Mouse (Mus musculus) MEL (cell line): ENCODE measurements around the gene Ube2g2.

Experiments
- CHD2 ChIP-seq: IDR thresholded peaks from 2 replicates; pipeline ENCODE4 v1.6.1; 2011; ENCODE audit warnings: low read length, improper control_type of control experiment
- CTCF ChIP-seq, 3 experiments: IDR thresholded peaks in 2 of 3; conservative IDR thresholded peaks in 1 of 3; 2 replicates each; pipeline ENCODE4 v1.5.1; 2011 to 2012; ENCODE audit warnings: low read length in 3 of 3, low read depth in 2 of 3, mild to moderate bottlenecking in 2 of 3, improper control_type of control experiment in 1 of 3, inconsistent platforms in 1 of 3, mixed read lengths in 1 of 3, moderate library complexity in 1 of 3; ENCODE audit not compliant: control insufficient read depth in 1 of 3, insufficient read depth in 1 of 3, poor library complexity in 1 of 3, severe bottlenecking in 1 of 3
- ELF1 ChIP-seq: IDR thresholded peaks from 2 replicates; pipeline ENCODE4 v1.6.1; 2014; ENCODE audit warnings: low read depth, mild to moderate bottlenecking, inconsistent platforms, low read length, improper control_type of control experiment, moderate library complexity
- EP300 ChIP-seq, 2 experiments: IDR thresholded peaks; 2 replicates each; pipeline ENCODE4 v1.6.1; 2011; ENCODE audit warnings: improper control_type of control experiment in 2 of 2, low read length in 2 of 2, low read depth in 1 of 2, mild to moderate bottlenecking in 1 of 2
- MEF2A ChIP-seq: IDR thresholded peaks from 2 replicates; pipeline ENCODE4 v1.6.1; 2014; ENCODE audit warnings: low read depth, mild to moderate bottlenecking, inconsistent platforms, low read length, improper control_type of control experiment; ENCODE audit not compliant: poor library complexity, insufficient replicate concordance, severe bottlenecking; ENCODE audit errors: extremely low read depth
- MYC ChIP-seq: IDR thresholded peaks from 2 replicates; pipeline ENCODE4 v1.6.1; 2011; ENCODE audit warnings: low read depth, mild to moderate bottlenecking, low read length, improper control_type of control experiment, moderate library complexity
- POLR2A ChIP-seq, 2 experiments: IDR thresholded peaks; 2 replicates each; pipeline ENCODE4 v1.6.1; 2011 to 2012; ENCODE audit warnings: low read length in 2 of 2, mild to moderate bottlenecking in 2 of 2, control low read depth in 1 of 2, improper control_type of control experiment in 1 of 2, low read depth in 1 of 2, moderate library complexity in 1 of 2; ENCODE audit not compliant: control insufficient read depth in 1 of 2, insufficient read depth in 1 of 2, poor library complexity in 1 of 2
- POLR2AphosphoS2 ChIP-seq: IDR thresholded peaks from 2 replicates; pipeline ENCODE4 v1.6.1; 2011; ENCODE audit warnings: low read length, improper control_type of control experiment
- RAD21 ChIP-seq: IDR thresholded peaks from 2 replicates; pipeline ENCODE4 v1.6.1; 2011; ENCODE audit warnings: mild to moderate bottlenecking, low read depth, low read length, improper control_type of control experiment
- TBP ChIP-seq: IDR thresholded peaks from 2 replicates; pipeline ENCODE4 v1.8.0; 2011; ENCODE audit warnings: low read depth, low read length, improper control_type of control experiment

DNA sequence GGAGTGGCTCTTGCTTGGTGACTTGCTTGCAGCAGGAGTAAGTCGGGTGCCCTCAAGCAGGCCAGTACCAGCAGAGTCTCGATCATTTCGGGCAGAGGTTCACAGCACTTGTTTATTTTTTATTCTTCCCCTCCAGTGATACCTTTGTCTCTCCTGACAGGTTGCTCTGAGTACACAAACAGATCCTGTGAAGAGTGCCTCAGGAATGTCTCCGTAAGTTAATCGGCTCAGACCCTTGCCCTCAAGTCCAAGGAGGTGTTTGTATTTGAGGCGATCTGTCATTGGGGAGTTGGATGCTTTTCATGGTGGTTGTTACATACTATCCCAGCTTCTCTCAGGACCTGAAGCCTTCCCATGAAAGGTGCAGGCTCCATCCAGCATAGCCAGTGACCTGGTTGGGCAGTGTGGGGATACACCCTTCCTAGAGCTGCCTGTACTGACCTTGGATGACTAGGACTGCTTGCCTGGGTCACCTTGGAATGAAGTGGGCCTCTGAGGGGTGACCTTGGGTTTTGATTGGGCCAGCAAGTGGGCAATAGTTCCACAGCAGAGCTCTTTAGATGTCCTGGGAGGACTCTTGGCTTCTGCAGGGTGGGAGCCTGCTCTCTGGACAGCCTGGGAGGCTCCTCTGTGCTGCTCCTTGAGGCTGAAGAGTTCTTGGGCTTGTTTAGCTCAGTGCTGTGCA is 34.8 kb upstream of the Ube2g2 start:
- TF ChIP-seq POLR2A (IDR thresholded peaks at IDR 0.05; ENCODE audit: control insufficient read depth in 1 of 2, insufficient read depth in 1 of 2, low read depth in 1 of 2, low read length in 2 of 2, poor library complexity in 1 of 2), result no peak
- no peak for TF ChIP-seq EP300 (IDR thresholded peaks at IDR 0.05; ENCODE audit: low read depth in 1 of 2, low read length in 2 of 2)
- TF ChIP-seq CTCF (IDR thresholded peaks at IDR 0.05 in 2 of 3, conservative IDR thresholded peaks at IDR 0.05 in 1 of 3; ENCODE audit: control insufficient read depth in 1 of 3, insufficient read depth in 1 of 3, low read depth in 2 of 3, low read length in 3 of 3, poor library complexity in 1 of 3, severe bottlenecking in 1 of 3), result no peak
- no peak for TF ChIP-seq MEF2A
- no peak for TF ChIP-seq POLR2AphosphoS2
- no peak for TF ChIP-seq CHD2
- TF ChIP-seq ELF1, result no peak
- TF ChIP-seq RAD21, result no peak
- TF ChIP-seq MYC, result no peak
- no peak for TF ChIP-seq TBP
